Mouse (Mus musculus): Measurements from ENCODE around the gene Kif3b. TPM values are rescaled to one million over a fixed set of nuclear protein-coding genes. Genes with fewer than 3 reads are reported as not detected.
A peak's percentile ranks its signal among the peaks of the same experiment; 100 is the strongest.

Kif3b gene
- polyA plus RNA-seq, 1 experiment = 35.8 TPM

DNA sequence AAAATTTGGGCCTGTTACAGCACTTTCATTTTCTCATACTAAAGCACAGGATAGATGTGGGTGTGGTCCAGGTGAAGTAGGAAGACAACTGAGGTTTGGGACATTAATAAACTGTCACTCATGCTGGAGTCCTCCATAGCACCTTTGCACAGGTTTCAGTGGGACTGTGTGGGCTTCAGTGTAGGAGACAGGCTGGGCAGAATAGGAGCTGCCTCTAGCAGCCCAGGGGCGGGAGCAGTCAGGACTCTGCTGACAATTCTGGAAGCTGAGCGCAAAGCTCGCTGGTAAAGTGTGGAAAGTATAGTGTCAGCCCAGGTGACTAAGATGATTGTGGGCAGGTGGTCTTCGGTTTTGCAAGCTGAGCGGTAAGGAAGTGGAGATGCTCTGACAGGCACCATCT lies 9.9 kb downstream of the Kif3b start:
- no peak for DNase-seq (ENCODE audit: low read depth)
- TF ChIP-seq POLR2A (IDR thresholded peaks at IDR 0.05; ENCODE audit: borderline replicate concordance, extremely low read depth, insufficient read depth, insufficient read length, poor library complexity, severe bottlenecking) (no peak), CTCF (IDR thresholded peaks at IDR 0.05; ENCODE audit: borderline replicate concordance, extremely low read depth, insufficient read depth, insufficient read length) (no peak)

DNA sequence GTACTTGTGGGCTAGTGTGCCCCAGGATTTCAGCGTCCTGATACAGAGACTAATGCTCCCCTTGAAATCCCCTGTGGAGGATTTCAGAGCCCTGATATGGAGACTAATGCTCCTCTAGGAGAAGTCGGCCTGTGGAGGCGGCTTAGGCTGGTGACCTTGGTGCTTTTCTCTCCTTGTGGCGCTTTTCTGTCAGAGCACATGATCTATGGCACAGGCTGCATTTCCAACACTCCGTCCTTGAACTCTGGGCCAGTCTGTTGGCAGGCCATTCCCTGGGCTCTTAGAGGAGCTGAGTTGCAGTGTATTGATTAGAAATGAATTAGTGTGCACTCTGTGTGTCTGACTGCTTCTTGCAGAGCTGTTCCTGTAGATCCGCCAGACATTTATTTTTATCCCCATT lies 14.0 kb downstream of the Kif3b start:
- no peak for TF ChIP-seq CTCF (IDR thresholded peaks at IDR 0.05; ENCODE audit: borderline replicate concordance, extremely low read depth, insufficient read depth, insufficient read length)
- TF ChIP-seq POLR2A (IDR thresholded peaks at IDR 0.05; ENCODE audit: borderline replicate concordance, extremely low read depth, insufficient read depth, insufficient read length, poor library complexity, severe bottlenecking) = no peak
- DNase-seq (ENCODE audit: low read depth) = peak; percentile 5

DNA sequence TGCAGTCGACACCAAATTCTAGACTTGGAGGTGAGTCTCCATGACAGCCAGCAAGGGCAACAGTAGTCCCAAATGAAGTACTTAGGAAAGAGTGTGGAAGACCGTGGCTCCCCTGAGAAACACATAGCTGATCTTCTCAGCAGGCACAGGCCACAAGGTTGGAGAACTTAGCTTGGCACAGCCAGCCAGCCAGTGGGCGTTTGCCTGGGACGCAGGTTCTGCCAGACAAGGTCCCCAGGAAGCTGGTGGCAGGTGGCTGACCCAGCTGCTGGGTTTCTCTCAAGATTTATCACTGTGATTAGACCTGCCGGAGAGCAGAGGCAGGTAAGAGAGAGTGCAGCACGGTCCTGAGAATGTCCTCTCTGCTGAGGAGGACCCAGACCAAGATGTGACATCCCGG lies 17.4 kb downstream of the Kif3b start:
- no peak for DNase-seq (ENCODE audit: low read depth)

DNA sequence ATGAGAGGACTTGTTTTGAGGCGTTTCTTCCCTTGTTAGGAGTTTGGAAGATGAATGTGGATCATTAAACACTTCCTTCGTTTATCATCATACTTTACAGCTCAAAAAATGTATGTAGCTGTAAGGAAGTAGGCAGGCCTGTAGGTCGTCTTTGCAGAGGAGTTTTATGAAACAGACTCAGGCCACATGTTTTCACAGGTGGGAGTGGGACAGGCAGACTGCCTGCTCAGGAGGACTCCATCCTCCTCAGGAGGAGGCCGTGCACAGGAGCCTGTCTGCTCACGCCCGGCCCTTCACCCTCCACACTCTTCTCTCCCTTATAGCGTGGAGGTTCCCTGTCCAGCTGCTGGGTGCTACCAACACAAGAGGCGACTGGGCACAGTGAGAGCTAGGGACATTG lies 17.9 kb downstream of the Kif3b start:
- TF ChIP-seq POLR2A (IDR thresholded peaks at IDR 0.05; ENCODE audit: borderline replicate concordance, extremely low read depth, insufficient read depth, insufficient read length, poor library complexity, severe bottlenecking) (no peak), CTCF (IDR thresholded peaks at IDR 0.05; ENCODE audit: borderline replicate concordance, extremely low read depth, insufficient read depth, insufficient read length) (no peak)

More for the DNA sequence above, 17.4 kb downstream of the Kif3b start:
- TF ChIP-seq CTCF (IDR thresholded peaks at IDR 0.05; ENCODE audit: borderline replicate concordance, extremely low read depth, insufficient read depth, insufficient read length) = no peak
- no peak for TF ChIP-seq POLR2A (IDR thresholded peaks at IDR 0.05; ENCODE audit: borderline replicate concordance, extremely low read depth, insufficient read depth, insufficient read length, poor library complexity, severe bottlenecking)

DNA sequence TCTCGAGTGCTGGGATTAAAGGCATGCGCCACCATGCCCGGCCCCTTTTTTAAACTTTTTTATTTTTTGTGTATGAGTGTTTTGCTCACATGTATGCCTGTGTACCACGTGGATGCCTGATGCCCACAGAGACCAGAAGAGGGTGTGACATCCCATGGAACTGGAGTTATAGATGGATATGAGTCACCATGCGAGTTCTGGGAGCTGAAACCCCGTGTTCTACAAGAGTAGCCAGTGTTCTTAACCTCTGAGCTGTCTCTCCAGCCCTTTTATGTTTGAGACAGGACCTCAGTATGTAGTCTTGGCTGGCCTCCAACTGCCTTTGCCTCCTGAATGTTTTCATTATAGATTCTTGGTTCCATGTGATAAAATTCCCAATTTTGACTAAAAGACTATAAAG lies 19.0 kb downstream of the Kif3b start:
- no peak for TF ChIP-seq CTCF (IDR thresholded peaks at IDR 0.05; ENCODE audit: borderline replicate concordance, extremely low read depth, insufficient read depth, insufficient read length)
- TF ChIP-seq POLR2A (IDR thresholded peaks at IDR 0.05; ENCODE audit: borderline replicate concordance, extremely low read depth, insufficient read depth, insufficient read length, poor library complexity, severe bottlenecking) = no peak
- peak; percentile 37 for DNase-seq (ENCODE audit: low read depth)

More for the DNA sequence above, 17.9 kb downstream of the Kif3b start:
- no peak for DNase-seq (ENCODE audit: low read depth)

DNA sequence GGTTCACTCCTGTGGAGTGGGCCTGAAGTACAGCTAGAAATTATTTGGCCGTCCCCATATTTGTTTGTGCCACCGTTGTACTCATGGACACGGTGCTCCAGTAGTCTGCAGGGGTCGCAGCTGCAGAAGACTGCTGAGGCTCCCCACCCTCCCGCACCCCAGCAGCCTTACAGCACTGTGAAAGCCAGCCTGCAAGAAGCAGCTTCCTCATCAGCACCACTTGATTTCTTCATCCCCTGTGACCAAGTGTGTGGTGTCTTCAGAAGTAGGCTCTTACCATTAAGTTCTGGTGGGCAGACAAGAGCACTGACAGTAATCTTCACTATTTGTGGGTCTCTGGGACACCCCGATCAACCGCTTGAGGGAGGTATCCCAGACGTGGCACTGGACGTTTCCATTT lies 21.7 kb downstream of the Kif3b start:
- DNase-seq (ENCODE audit: low read depth) = no peak
- TF ChIP-seq CTCF (IDR thresholded peaks at IDR 0.05; ENCODE audit: borderline replicate concordance, extremely low read depth, insufficient read depth, insufficient read length) = no peak
- no peak for TF ChIP-seq POLR2A (IDR thresholded peaks at IDR 0.05; ENCODE audit: borderline replicate concordance, extremely low read depth, insufficient read depth, insufficient read length, poor library complexity, severe bottlenecking)

DNA sequence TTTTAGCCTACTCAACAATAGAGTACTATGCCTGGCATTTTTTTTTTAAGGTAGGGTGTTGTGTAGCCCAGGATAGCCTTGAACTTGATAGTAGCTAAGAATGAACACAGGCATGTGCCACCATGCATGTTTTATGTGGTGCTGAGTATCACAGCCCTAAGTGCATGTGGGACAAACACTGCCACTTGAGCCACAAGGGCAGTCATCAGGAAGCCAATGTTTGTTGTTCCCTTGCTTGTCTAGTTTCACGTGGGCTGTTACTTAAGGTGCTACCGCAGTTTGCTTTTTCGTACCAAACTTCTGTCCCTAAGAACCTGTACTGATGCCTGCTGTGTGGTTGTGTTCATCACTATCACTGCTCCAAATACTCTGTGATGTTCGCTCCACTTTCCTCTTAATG lies 27.2 kb downstream of the Kif3b start:
- no peak for TF ChIP-seq CTCF (IDR thresholded peaks at IDR 0.05; ENCODE audit: borderline replicate concordance, extremely low read depth, insufficient read depth, insufficient read length)
- TF ChIP-seq POLR2A (IDR thresholded peaks at IDR 0.05; ENCODE audit: borderline replicate concordance, extremely low read depth, insufficient read depth, insufficient read length, poor library complexity, severe bottlenecking) = no peak
- DNase-seq (ENCODE audit: low read depth) = no peak

DNA sequence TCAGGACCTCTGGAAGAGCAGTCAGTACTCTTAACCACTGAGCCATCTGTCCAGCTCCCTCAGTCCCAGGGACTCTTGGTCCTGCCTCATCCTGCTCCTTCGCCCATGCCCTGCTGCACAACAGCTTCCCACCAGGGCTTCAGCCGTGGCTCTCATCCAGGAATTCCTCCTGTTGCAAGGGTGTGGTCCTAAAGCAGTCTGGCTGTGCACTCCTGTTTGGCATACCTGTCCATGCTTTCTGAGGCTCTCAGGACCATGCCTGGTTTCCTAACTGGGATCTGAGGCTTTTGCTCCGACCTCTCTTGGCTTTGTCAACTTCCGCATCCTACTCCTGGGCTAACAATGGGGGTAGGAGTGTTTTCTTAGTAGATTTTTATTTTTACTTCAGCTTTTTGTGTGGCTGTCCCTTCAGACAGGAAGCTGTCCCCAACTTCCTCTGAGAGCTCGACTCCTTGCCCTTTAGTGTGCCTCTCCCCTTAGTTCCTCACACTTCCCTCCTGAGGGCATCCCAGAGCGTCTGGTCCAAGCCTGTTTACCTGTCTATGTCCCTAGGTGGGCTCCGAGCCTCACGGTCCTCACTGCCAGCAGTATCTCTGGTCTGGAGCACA lies 27.9 kb downstream of the Kif3b start:
- DNase-seq (ENCODE audit: low read depth) = no peak
- TF ChIP-seq CTCF (IDR thresholded peaks at IDR 0.05; ENCODE audit: borderline replicate concordance, extremely low read depth, insufficient read depth, insufficient read length) (no peak), POLR2A (IDR thresholded peaks at IDR 0.05; ENCODE audit: borderline replicate concordance, extremely low read depth, insufficient read depth, insufficient read length, poor library complexity, severe bottlenecking) (no peak)

DNA sequence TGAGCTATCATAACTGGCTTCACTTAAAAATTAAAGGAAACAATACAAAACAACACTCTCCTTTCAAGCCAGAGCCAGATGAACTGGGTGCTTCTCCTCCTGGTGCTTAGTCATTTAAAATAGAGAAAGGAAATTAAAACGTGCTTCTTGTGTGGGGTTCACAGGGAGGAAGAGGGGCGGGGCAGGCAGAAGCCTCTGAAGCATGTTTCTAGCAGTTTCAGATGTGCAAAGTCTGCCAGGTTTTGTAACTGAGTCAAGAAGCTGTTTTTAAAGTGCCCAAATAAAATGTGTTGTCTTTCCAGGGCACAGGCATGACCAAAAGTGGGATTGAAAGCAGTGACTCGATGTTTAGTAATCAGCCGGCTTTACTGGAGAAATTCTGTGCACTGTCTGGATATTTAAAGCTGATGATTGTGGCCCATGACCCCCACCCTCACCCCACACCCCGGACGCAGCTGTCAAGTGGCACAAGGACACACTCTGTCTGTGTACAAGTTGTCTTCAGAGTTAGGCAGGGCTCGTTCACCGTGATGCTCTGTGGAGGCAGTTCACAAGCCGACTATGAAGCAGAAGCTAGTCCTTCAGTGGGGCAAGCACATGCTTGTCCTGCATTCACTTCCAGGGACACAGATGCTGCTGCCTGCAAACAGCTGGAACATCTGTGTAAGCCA lies 34.6 kb downstream of the Kif3b start:
- TF ChIP-seq CTCF (IDR thresholded peaks at IDR 0.05; ENCODE audit: borderline replicate concordance, extremely low read depth, insufficient read depth, insufficient read length) (no peak), POLR2A (IDR thresholded peaks at IDR 0.05; ENCODE audit: borderline replicate concordance, extremely low read depth, insufficient read depth, insufficient read length, poor library complexity, severe bottlenecking) (no peak)
- DNase-seq (ENCODE audit: low read depth) = no peak

DNA sequence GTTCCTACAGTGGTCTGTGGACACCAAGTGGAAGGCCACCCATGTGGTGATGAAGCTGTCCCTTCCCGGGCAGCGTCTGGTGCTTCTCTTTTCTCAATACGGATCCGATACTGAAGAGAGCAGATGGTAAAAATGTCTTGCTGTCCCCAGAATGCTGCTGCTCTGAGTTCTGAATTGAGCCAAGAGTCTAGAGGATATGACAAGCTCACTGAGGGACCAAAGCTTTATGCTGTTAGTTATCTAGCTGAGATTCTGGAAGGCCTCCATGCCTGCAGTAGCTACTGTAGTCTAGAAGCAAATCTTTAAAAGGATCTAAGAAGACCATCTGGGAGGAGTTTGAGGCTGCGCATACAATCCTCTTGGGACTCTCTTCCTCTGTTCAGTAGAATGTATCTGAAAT lies 41.1 kb downstream of the Kif3b start:
- DNase-seq (ENCODE audit: low read depth) = no peak
- TF ChIP-seq POLR2A (IDR thresholded peaks at IDR 0.05; ENCODE audit: borderline replicate concordance, extremely low read depth, insufficient read depth, insufficient read length, poor library complexity, severe bottlenecking) = no peak
- no peak for TF ChIP-seq CTCF (IDR thresholded peaks at IDR 0.05; ENCODE audit: borderline replicate concordance, extremely low read depth, insufficient read depth, insufficient read length)

DNA sequence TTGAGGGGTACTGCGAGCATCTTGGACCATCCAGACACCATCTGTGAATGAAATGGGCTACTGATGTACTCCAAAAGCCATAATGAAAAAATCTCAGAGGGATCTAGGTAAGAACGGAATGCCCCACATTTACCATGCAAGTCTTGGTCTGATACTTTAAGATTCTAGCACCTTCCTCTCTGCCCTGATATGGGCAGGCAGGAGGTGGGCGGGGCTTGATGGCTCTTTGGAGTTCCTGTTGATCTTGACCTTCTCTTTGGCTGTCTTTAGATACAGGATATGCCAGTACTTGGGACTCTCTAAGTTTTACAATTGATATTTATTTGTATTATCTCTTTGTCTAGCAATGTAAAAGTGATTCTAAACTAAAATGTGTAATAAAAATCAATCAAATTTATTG lies 41.8 kb downstream of the Kif3b start:
- no peak for DNase-seq (ENCODE audit: low read depth)
- TF ChIP-seq CTCF (IDR thresholded peaks at IDR 0.05; ENCODE audit: borderline replicate concordance, extremely low read depth, insufficient read depth, insufficient read length) (no peak), POLR2A (IDR thresholded peaks at IDR 0.05; ENCODE audit: borderline replicate concordance, extremely low read depth, insufficient read depth, insufficient read length, poor library complexity, severe bottlenecking) (no peak)

DNA sequence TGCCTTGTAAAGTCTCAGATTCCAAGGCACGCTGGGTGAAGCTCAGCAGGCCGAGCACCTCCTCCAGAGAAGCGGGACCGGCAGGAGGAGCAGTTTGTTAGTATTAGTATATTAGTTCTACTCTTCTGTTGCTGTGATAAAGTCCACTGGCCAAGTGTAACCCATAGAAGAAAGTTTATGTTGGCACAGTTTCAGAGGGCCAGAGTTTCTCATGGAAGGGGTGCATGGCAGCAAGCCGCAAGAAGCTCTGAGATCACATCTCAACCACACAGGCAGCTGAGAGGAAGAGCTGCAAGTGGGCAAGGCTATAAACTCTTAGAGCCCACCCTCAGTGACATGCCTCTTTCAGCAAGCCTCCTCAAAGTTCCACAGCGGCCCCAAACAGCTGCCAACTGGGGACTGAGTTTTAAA lies 42.6 kb downstream of the Kif3b start:
- TF ChIP-seq POLR2A (IDR thresholded peaks at IDR 0.05; ENCODE audit: borderline replicate concordance, extremely low read depth, insufficient read depth, insufficient read length, poor library complexity, severe bottlenecking) (no peak), CTCF (IDR thresholded peaks at IDR 0.05; ENCODE audit: borderline replicate concordance, extremely low read depth, insufficient read depth, insufficient read length) (no peak)
- DNase-seq (ENCODE audit: low read depth) = no peak

Data from brain, embryonic 14.5 days (tissue).